Mouse (Mus musculus): ENCODE data around the gene Cnot4.

GRCm38 (mm10) chr6:34994692-34995091 lies 138.8 kb downstream of the Cnot4 start:
- TF ChIP-seq CTCF (IDR thresholded peaks at IDR 0.05; ENCODE audit: control insufficient read depth, insufficient read depth, low read length), result no peak
- no peak for TF ChIP-seq POLR2A (IDR thresholded peaks at IDR 0.05; ENCODE audit: borderline replicate concordance, control insufficient read depth, low read depth, low read length)
